In the genomic region with DNA sequence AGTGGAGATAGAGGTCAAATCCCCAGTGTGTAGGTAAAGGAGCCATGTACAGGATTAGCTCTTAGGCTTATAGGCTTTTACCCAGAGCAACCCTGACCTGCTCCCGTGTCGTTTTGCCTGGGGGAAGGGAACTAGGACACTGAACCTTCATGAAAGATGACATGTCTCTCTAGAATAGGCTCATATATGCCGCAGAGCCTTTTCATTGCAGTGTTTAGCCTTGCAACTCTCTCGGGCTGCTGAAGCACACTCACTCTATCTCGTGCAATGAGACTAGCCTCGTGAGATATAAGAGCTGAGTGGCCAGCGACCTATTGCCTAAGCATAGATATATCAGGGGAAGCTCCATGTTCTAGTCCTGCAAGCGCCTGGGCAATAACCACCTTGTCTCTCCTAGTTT, we compare ENCODE assay signal across 11 mouse cellular contexts. TPM values are rescaled to one million over a fixed set of nuclear protein-coding genes. Genes with fewer than 3 reads are reported as not detected.
DNase-seq lines count a peak whose midpoint lies in the region; ATAC-seq and TF ChIP-seq lines count a peak whose summit lies in the region.
"Not testable (repeated sequence)": the region's sequence is repeated elsewhere in the genome, so short reads cannot be mapped to it uniquely, and the experiment has no call there.
"Had no signal": no experiment of that assay in that cellular context is flagged by ENCODE, and none has a peak within 500 bp of the region (broad histone marks: within the 10 kb centered on the region; RNA-seq: fewer than 3 reads in every experiment).

No protein-coding gene starts in this region.

- H3K9ac ChIP-seq in forebrain, embryonic 12.5 days; heart, embryonic 13.5 days; hindbrain, postnatal 0 days (replicated peaks; ENCODE audit: low read length); limb, embryonic 13.5 days; lung, embryonic 14.5 days; neural tube, embryonic 11.5 days (ENCODE audit: low read length): not testable (repeated sequence)

- H3K4me2 ChIP-seq in forebrain, embryonic 12.5 days, result peak overlapping the region; percentile 29; the same call in 1 of the 2 replicates
- H3K4me2 ChIP-seq in heart, embryonic 13.5 days, result 0 out of 2 replicates have a peak overlapping the region, but pooled peaks have one; percentile 35
- H3K4me2 ChIP-seq in hindbrain, postnatal 0 days (ENCODE audit: low read depth, low read length); lung, embryonic 14.5 days; neural tube, embryonic 11.5 days (ENCODE audit: low read depth): not testable (repeated sequence)
- H3K4me2 ChIP-seq in limb, embryonic 13.5 days (replicated peaks), result 0 out of 2 replicates have a peak overlapping the region, but pooled peaks have one; percentile 28

- H3K4me1 ChIP-seq in cerebellum, adult 2 months (ENCODE audit: control insufficient read depth, insufficient read depth, low read length); forebrain, embryonic 12.5 days; hindbrain, postnatal 0 days (ENCODE audit: insufficient read depth, low read length); lung, embryonic 14.5 days (ENCODE audit: insufficient read depth); neural tube, embryonic 11.5 days (ENCODE audit: control insufficient read depth, insufficient read depth, low read length); thymus, adult 2 months (replicated peaks; ENCODE audit: control insufficient read depth, insufficient read depth, low read length): not testable (repeated sequence)
- H3K4me1 ChIP-seq in heart, embryonic 13.5 days, result peaks cover 18% of the 10 kb centered on the region
- peaks cover 11% of the 10 kb centered on the region; the same call in 1 of the 2 replicates for H3K4me1 ChIP-seq in limb, embryonic 13.5 days

- not testable (repeated sequence) for TF ChIP-seq POLR2A in cerebellum, adult 2 months (IDR thresholded peaks at IDR 0.05; ENCODE audit: borderline replicate concordance, insufficient read depth, low read length); thymus, adult 2 months (IDR thresholded peaks at IDR 0.05; ENCODE audit: control insufficient read depth, extremely low read depth, insufficient read depth, low read length, poor library complexity)

- not testable (repeated sequence) for H3K36me3 ChIP-seq in forebrain, embryonic 12.5 days (replicated peaks); heart, embryonic 13.5 days; hindbrain, postnatal 0 days (ENCODE audit: insufficient read depth, low read length); limb, embryonic 13.5 days; lung, embryonic 14.5 days (ENCODE audit: insufficient read depth); neural tube, embryonic 11.5 days (ENCODE audit: control insufficient read depth, insufficient read depth, low read length); thymus, adult 2 months (ENCODE audit: control insufficient read depth, insufficient read depth, low read length)

- H3K27ac ChIP-seq in cerebellum, adult 2 months (ENCODE audit: insufficient read depth, low read length), result peak overlapping the region; percentile 93; the same call in 1 of the 2 replicates
- H3K27ac ChIP-seq in forebrain, embryonic 12.5 days, result peak overlapping the region; percentile 84
- H3K27ac ChIP-seq in heart, embryonic 13.5 days (replicated peaks), result peak overlapping the region; percentile 89
- peak overlapping the region; percentile 83 for H3K27ac ChIP-seq in hindbrain, postnatal 0 days
- H3K27ac ChIP-seq in limb, embryonic 13.5 days, result peak overlapping the region; percentile 79
- H3K27ac ChIP-seq in lung, embryonic 14.5 days (ENCODE audit: low read depth), result peak overlapping the region; percentile 67; the same call in 1 of the 2 replicates
- H3K27ac ChIP-seq in neural tube, embryonic 11.5 days (ENCODE audit: low read depth, low read length), result 0 out of 2 replicates have a peak overlapping the region, but pooled peaks have one; percentile 34
- peak overlapping the region; percentile 94 for H3K27ac ChIP-seq in thymus, adult 2 months (ENCODE audit: control insufficient read depth, insufficient read depth, low read length)

- not testable (repeated sequence) for TF ChIP-seq CTCF in cerebellum, adult 2 months (IDR thresholded peaks at IDR 0.05; ENCODE audit: borderline replicate concordance, insufficient read depth, low read depth, low read length); hindbrain, postnatal 0 days (IDR thresholded peaks at IDR 0.05; ENCODE audit: low read depth); lung, embryonic 14.5 days (IDR thresholded peaks at IDR 0.05; ENCODE audit: low read depth); thymus, adult 2 months (IDR thresholded peaks at IDR 0.05; ENCODE audit: borderline replicate concordance, control insufficient read depth, extremely low read depth, insufficient read depth, low read length, poor library complexity)

- not testable (repeated sequence) for ATAC-seq in forebrain, embryonic 12.5 days (ENCODE audit: low FRiP score); heart, embryonic 13.5 days (ENCODE audit: extremely low read depth, insufficient number of reproducible peaks, low FRiP score, low TSS enrichment); hindbrain, postnatal 0 days; limb, embryonic 13.5 days (ENCODE audit: low FRiP score, low read depth); lung, embryonic 14.5 days (ENCODE audit: insufficient read depth); neural tube, embryonic 11.5 days (ENCODE audit: insufficient read depth, low FRiP score, low TSS enrichment)

- peak in 1 of 2 experiments; percentile 41 for DNase-seq in cerebellum, adult 2 months
- not testable (repeated sequence) for DNase-seq in hindbrain, postnatal 0 days (ENCODE audit: low spot score); lung, embryonic 14.5 days; neural tube, embryonic 11.5 days (ENCODE audit: low spot score); thymus, adult 2 months

- H3K27me3 ChIP-seq in cerebellum, adult 2 months (ENCODE audit: control insufficient read depth, insufficient read depth, low read length); forebrain, embryonic 12.5 days; heart, embryonic 13.5 days (replicated peaks); hindbrain, postnatal 0 days (ENCODE audit: insufficient read depth, low read length); limb, embryonic 13.5 days; lung, embryonic 14.5 days (ENCODE audit: insufficient read depth, low read length); neural tube, embryonic 11.5 days (ENCODE audit: control insufficient read depth, insufficient read depth, low read length); thymus, adult 2 months (ENCODE audit: control insufficient read depth, insufficient read depth, low read length): not testable (repeated sequence)

- WGBS in cerebellum, adult 2 months, result 28% methylated on average over 7 of the region's 8 CpGs
- 67% methylated on average over 7 of the region's 8 CpGs for WGBS in forebrain, embryonic 12.5 days
- WGBS in heart, embryonic 13.5 days, result 72% methylated on average over 7 of the region's 8 CpGs
- 55% methylated on average over 6 of the region's 8 CpGs for WGBS in hindbrain, postnatal 0 days
- 64% methylated on average over 7 of the region's 8 CpGs for WGBS in limb, embryonic 13.5 days
- 63% methylated on average over 5 of the region's 8 CpGs for WGBS in lung, embryonic 14.5 days
- 74% methylated on average over 5 of the region's 8 CpGs for WGBS in neural tube, embryonic 11.5 days
- 72% methylated on average over 7 of the region's 8 CpGs for WGBS in thymus, adult 2 months

- not testable (repeated sequence) for H3K4me3 ChIP-seq in cerebellum, adult 2 months (replicated peaks; ENCODE audit: insufficient read depth, low read depth, low read length); forebrain, embryonic 12.5 days (replicated peaks); heart, embryonic 13.5 days; hindbrain, postnatal 0 days (ENCODE audit: low read length); limb, embryonic 13.5 days; lung, embryonic 14.5 days (ENCODE audit: low read depth, low read length); neural tube, embryonic 11.5 days (ENCODE audit: low read depth, low read length); thymus, adult 2 months (ENCODE audit: control insufficient read depth, insufficient read depth, low read length)

- not testable (repeated sequence) for H3K9me3 ChIP-seq in forebrain, embryonic 12.5 days; heart, embryonic 13.5 days; hindbrain, postnatal 0 days (ENCODE audit: low read length); limb, embryonic 13.5 days; lung, embryonic 14.5 days (ENCODE audit: low read depth, low read length); neural tube, embryonic 11.5 days (ENCODE audit: control insufficient read depth, low read length)

RNA-seq across cellular contexts. Expression of gene Hfe2, which starts 35.3 kb away (rescaled TPM):
- polyA plus RNA-seq in cerebellum, adult 2 months (2012; rRNA removed), result 0.21 and 0.41 TPM in 2 replicates
- 0.54 and 0.84 TPM in 2 replicates for polyA plus RNA-seq in forebrain, embryonic 12.5 days (2016; fragmentation: Nextera tagmentation; extraction: Ambion mirVana)
- polyA plus RNA-seq in heart, embryonic 13.5 days (2015; fragmentation: Nextera tagmentation; extraction: Ambion mirVana), result 7.4 and 7.5 TPM in 2 replicates
- 0.78 and 1.9 TPM in 2 replicates for total RNA-seq in hindbrain, postnatal 0 days (2014; rRNA removed)
- 2.1 and 2.5 TPM in 2 replicates for polyA plus RNA-seq in hindbrain, postnatal 0 days (2015; fragmentation: Nextera tagmentation; extraction: Ambion mirVana)
- polyA plus RNA-seq in limb, embryonic 13.5 days (2015; fragmentation: Nextera tagmentation; extraction: Ambion mirVana), result 10.3 and 10.6 TPM in 2 replicates
- 0.20 and 0.35 TPM in 2 replicates for polyA plus RNA-seq in lung, embryonic 14.5 days (2014; fragmentation: Nextera tagmentation; extraction: Ambion mirVana)
- 3.1 and 3.6 TPM in 2 replicates for polyA plus RNA-seq in neural tube, embryonic 11.5 days (2014; fragmentation: Nextera tagmentation; extraction: Ambion mirVana)
- 1.3 and 10.4 TPM in 2 replicates for polyA plus RNA-seq in thymus, adult 2 months (2012; rRNA removed)
- total RNA-seq: monocyte, adult 5-6 weeks had no signal

RNA-seq across cellular contexts. Expression of gene BC107364, which starts 37.5 kb away (rescaled TPM):
- not detected in 2 replicates for polyA plus RNA-seq in cerebellum, adult 2 months (2012; rRNA removed)
- polyA plus RNA-seq in forebrain, embryonic 12.5 days (2016; fragmentation: Nextera tagmentation; extraction: Ambion mirVana), result not detected in 2 replicates
- polyA plus RNA-seq in heart, embryonic 13.5 days (2015; fragmentation: Nextera tagmentation; extraction: Ambion mirVana), result 0.68 and 0.78 TPM in 2 replicates
- not detected in 2 replicates for total RNA-seq in hindbrain, postnatal 0 days (2014; rRNA removed)
- not detected in 2 replicates for polyA plus RNA-seq in hindbrain, postnatal 0 days (2015; fragmentation: Nextera tagmentation; extraction: Ambion mirVana)
- not detected in 2 replicates for polyA plus RNA-seq in limb, embryonic 13.5 days (2015; fragmentation: Nextera tagmentation; extraction: Ambion mirVana)
- not detected in 2 replicates for polyA plus RNA-seq in lung, embryonic 14.5 days (2014; fragmentation: Nextera tagmentation; extraction: Ambion mirVana)
- not detected in 2 replicates for polyA plus RNA-seq in neural tube, embryonic 11.5 days (2014; fragmentation: Nextera tagmentation; extraction: Ambion mirVana)
- 0.09 and 0.32 TPM in 2 replicates for polyA plus RNA-seq in thymus, adult 2 months (2012; rRNA removed)
- total RNA-seq: gastrocnemius, postnatal 36 days; left cerebral cortex, postnatal 14 days; monocyte, adult 5-6 weeks had no signal

Comparison
In these comparisons a context has a peak if more than half of its experiments do, and no peak if none do; other contexts are left out.
1. H3K27ac ChIP-seq: peak in every context shown above with its lines; median percentile 94 in thymus, adult 2 months; 93 in cerebellum, adult 2 months; 89 in heart, embryonic 13.5 days; 84 in forebrain, embryonic 12.5 days; 83 in hindbrain, postnatal 0 days; 79 in limb, embryonic 13.5 days; 67 in lung, embryonic 14.5 days; 34 in neural tube, embryonic 11.5 days.